Mouse (Mus musculus) forebrain, embryonic 10.5 days (tissue): ENCODE measurements around the gene 2610301B20Rik. TPM values are rescaled to one million over a fixed set of nuclear protein-coding genes. Genes with fewer than 3 reads are reported as not detected.
"Not testable (repeated sequence)": the region's sequence is repeated elsewhere in the genome, so short reads cannot be mapped to it uniquely, and the experiment has no call there.

Experiments
- DNase-seq: peaks from one replicate; pipeline ENCODE4 v3.0.0-alpha.2; 2017; ENCODE audit warnings: low spot score; ENCODE audit errors: extremely low spot score
- H3K27ac ChIP-seq: fragments of 300-500 bp; sonication (generic); 2 replicates; pipeline ENCODE4 v1.5.1; 2016; ENCODE audit warnings: mild to moderate bottlenecking
- H3K27me3 ChIP-seq: fragments of 300-500 bp; sonication (generic); 2 replicates; pipeline ENCODE4 v1.6.1; 2016; ENCODE audit warnings: mild to moderate bottlenecking; ENCODE audit not compliant: poor library complexity, severe bottlenecking
- H3K36me3 ChIP-seq: fragments of 300-500 bp; sonication (generic); replicated peaks from 2 replicates; pipeline ENCODE4 v1.6.1; 2016; ENCODE audit warnings: mild to moderate bottlenecking, moderate library complexity
- H3K4me1 ChIP-seq: fragments of 300-500 bp; sonication (generic); 2 replicates; pipeline ENCODE4 v1.6.1; 2016
- H3K4me3 ChIP-seq: fragments of 300-500 bp; sonication (generic); 2 replicates; pipeline ENCODE4 v1.5.1; 2016; ENCODE audit warnings: mild to moderate bottlenecking, moderate library complexity
- H3K9me3 ChIP-seq: fragments of 300-500 bp; sonication (generic); 2 replicates; pipeline ENCODE4 v1.6.1; 2016; ENCODE audit warnings: mild to moderate bottlenecking, moderate library complexity
- WGBS: fragments of 180-500 bp; shearing (Covaris S2); methylation state at CpG from one replicate; pipeline ENCODE4 v1.1.7; 2016; 5-methylcytosine and 5-hydroxymethylcytosine counted together
- polyA plus RNA-seq: library from polyadenylated mRNA; unstranded; fragments of >200 nt; fragmentation: Nextera tagmentation; extraction: Ambion mirVana; gene quantifications from 2 replicates; pipeline ENCODE4 v1.2.1, GENCODE M21; 2016

2610301B20Rik gene
- polyA plus RNA-seq, 1 experiment from 2014 or later: 41.8 TPM

DNA sequence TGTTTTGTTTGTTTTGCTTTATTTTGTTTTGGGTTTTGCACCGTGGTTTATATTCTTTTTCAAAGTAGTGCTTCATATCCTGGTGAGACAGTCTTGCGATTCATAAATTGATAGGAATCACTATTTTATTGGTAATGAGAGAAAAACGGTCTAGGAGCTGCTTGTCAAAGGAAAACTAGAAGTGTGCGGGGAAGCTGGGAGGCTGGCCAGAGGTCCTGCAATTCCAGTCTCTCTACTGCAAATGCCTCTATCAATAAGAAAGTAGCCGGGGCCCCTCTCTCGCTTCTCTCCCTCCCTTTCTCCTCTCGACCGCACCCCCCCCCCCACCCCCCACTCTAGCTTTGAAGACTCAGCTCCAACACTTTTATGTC lies 764 bp upstream of the 2610301B20Rik start:
- peaks cover 7% of the 10 kb centered on the region; the same call in 1 of the 2 replicates for H3K36me3 ChIP-seq
- H3K4me1 ChIP-seq: peaks cover 15% of the 10 kb centered on the region
- no peaks in the 10 kb centered on the region for H3K9me3 ChIP-seq
- H3K4me3 ChIP-seq: peak overlapping the region; percentile 64
- DNase-seq: no peak
- no peaks in the 10 kb centered on the region for H3K27me3 ChIP-seq
- 5% methylated on average over 6 of the region's 8 CpGs for WGBS
- H3K27ac ChIP-seq: peak overlapping the region; percentile 96

DNA sequence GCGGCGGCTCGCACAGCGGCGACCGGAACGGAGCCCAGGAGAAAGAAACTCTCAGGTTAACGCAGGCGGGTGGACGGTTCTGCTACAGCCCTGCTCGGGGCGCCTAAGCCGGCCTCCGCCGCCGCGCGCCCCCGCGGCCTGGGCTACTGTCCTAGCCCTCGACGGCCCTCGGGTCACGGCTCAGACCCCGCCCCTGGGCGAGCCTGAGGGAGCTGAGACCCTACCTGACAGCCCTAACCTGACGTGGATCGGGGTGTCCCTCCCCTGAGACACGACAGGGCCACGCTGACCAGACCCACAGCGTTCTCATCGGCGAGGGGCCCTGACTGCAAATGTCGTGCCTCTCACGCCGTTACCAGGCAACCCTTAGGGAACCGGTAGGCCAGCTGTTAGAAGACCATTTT lies 422 bp downstream of the 2610301B20Rik start:
- H3K36me3 ChIP-seq: peaks cover 14% of the 10 kb centered on the region
- WGBS: 0% methylated on average over 37 of the region's 37 CpGs
- peaks cover 15% of the 10 kb centered on the region for H3K4me1 ChIP-seq
- no peaks in the 10 kb centered on the region for H3K27me3 ChIP-seq
- no peak for DNase-seq
- peak overlapping the region; percentile 96 for H3K27ac ChIP-seq
- H3K4me3 ChIP-seq: peak overlapping the region; percentile 64
- H3K9me3 ChIP-seq: no peaks in the 10 kb centered on the region

DNA sequence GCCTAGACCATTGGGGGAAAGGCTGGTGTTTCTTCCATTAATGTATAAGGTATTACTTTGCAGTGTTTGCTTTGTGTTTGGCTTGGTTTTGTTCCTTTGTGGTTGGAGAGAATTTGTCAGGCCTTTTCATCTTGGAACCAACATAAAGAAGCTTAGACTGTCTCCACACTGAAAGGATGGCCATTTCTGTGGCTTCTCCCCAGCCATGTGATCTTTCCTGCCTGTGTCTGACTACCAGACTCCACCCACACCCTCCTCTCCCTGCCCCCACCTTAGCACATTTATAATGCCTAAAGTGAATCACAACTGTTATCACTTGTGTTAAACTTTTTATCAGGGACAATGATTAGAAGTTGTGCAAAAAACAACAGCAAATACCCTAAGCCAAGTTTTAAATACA lies 1.1 kb downstream of the 2610301B20Rik start:
- H3K9me3 ChIP-seq: no peaks in the 10 kb centered on the region
- no peak for DNase-seq
- peak overlapping the region; percentile 64 for H3K4me3 ChIP-seq
- H3K4me1 ChIP-seq: peaks cover 15% of the 10 kb centered on the region
- H3K27me3 ChIP-seq: no peaks in the 10 kb centered on the region
- peaks cover 18% of the 10 kb centered on the region for H3K36me3 ChIP-seq
- H3K27ac ChIP-seq: peak overlapping the region; percentile 96

DNA sequence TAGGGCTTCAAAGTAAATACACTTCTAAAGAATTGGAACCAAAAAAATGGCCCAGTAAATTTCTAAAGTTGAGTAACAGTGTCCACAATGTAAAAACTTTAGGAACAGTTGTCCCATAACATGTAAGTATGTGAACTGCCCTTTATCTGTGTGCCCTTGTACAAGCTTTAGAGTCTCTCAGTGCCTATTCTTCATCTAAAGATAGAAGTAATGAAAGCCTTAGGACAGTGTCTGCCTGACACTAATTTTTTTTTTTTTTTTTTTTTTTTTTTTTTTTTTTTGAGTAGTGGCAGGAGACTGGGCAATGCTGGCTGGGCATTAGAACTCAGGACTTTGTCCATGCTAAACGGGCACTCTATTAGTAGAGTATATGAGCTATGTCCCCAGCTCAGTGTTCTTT lies 2.8 kb downstream of the 2610301B20Rik start:
- H3K4me1 ChIP-seq: peaks cover 15% of the 10 kb centered on the region
- H3K27me3 ChIP-seq: no peaks in the 10 kb centered on the region
- peaks cover 25% of the 10 kb centered on the region for H3K36me3 ChIP-seq
- H3K27ac ChIP-seq: no peak overlapping the region
- 97% methylated on average over 1 of the region's 1 CpGs for WGBS
- no peak for DNase-seq
- H3K4me3 ChIP-seq: no peak overlapping the region
- H3K9me3 ChIP-seq: no peaks in the 10 kb centered on the region

DNA sequence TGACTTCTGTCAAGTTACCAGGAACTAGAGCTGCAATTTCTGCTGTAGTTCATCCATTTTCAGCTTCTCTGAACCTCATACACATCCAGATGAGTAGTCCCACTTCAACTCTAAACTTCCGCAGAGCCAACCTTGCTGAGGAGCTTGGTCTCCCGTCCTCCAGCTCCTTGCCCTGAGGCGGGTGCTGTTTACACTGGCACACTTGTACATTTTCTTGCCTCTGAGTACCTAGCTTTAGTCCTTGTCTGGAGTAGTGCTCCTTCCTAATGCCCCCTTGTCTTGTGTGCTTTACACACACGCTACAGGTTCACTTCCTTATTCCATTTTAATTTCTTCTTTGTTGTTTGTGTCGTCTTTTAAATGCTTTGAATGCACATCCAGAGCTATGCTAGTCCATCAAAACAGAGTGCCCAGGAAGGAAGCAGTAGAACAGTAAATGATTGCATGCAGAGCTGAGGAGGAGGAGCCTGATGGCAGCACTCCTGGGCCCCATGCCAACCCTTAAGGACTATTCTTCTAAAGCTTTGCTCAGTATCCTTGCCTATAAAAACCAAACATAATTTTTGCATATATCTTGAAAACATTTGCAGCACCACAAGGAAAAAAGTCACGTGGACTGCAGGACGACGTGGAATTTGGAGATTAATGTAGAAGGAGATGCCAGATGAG lies 9.6 kb downstream of the 2610301B20Rik start:
- H3K4me3 ChIP-seq: no peak overlapping the region
- no peak for DNase-seq
- H3K36me3 ChIP-seq: peaks cover 82% of the 10 kb centered on the region
- WGBS: 93% methylated on average over 8 of the region's 8 CpGs
- no peaks in the 10 kb centered on the region for H3K27me3 ChIP-seq
- peaks cover 13% of the 10 kb centered on the region for H3K9me3 ChIP-seq
- no peak overlapping the region for H3K27ac ChIP-seq
- no peaks in the 10 kb centered on the region for H3K4me1 ChIP-seq

DNA sequence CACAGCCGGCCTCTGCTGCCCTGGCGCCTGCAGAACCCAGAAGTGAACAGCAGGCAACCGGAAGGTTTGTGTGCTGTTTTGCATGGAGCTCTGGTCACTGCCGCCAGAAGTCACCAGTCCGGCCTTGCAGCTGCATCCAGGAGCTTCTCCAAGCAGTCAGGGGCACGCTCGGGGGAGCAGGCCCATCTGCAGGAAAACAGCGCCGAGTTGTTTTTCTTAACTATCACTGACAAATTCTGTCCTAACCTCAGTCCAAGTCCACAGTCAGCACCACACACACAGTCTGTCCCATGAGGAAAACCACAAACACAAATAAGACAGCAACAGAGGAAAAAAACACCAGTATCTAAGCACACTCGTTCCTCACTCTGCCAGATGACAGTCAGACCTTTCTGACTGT lies 14.5 kb downstream of the 2610301B20Rik start:
- Histone ChIP-seq H3K27me3 (no peaks in the 10 kb centered on the region), H3K36me3 (peaks cover 70% of the 10 kb centered on the region), H3K27ac (no peak overlapping the region), H3K4me3 (no peak overlapping the region), H3K4me1 (no peaks in the 10 kb centered on the region), H3K9me3 (peaks cover 23% of the 10 kb centered on the region)
- 95% methylated on average over 10 of the region's 10 CpGs for WGBS
- no peak for DNase-seq

DNA sequence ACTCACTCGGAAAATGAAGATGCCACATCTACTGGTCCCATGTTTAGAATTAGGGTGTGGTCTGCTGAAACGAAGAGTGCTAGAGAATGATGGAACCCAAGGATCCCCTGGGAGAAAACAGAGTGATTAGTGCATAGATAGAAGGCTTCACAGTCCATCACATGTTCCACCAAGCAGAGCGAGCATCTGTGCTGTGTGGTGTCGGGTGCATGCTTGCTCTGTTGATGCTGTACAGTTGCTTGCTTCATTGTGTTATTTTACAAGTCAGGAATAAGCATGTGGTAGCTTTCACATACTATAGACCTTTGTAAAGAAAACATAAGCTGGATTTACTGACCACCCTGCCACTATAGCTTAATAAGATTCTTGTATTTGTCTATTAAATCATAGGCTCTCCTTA lies 22.0 kb downstream of the 2610301B20Rik start:
- Histone ChIP-seq H3K9me3 (no peaks in the 10 kb centered on the region), H3K27ac (no peak overlapping the region), H3K36me3 (peaks cover 56% of the 10 kb centered on the region), H3K4me3 (no peak overlapping the region), H3K4me1 (no peaks in the 10 kb centered on the region), H3K27me3 (no peaks in the 10 kb centered on the region)
- WGBS: 91% methylated on average over 4 of the region's 4 CpGs
- no peak for DNase-seq

DNA sequence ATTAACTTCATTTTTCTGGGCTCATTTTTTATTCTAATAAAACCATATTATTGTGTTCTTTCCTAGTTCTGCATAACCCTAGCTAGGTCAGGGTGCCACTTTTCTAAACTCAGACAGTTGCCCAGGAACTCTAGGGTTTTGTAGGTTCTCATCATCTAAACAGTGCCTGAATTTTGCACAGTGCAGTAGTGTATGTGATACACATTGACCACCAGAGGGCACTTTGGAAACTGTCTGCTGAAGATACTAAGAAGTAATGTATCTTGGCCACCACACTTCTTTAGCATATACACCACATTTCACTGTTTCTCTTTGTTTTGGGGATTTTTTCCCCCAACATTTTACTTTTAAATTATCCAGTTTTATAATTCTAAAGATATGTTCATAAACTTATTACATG lies 22.6 kb downstream of the 2610301B20Rik start:
- H3K9me3 ChIP-seq: no peaks in the 10 kb centered on the region
- H3K27ac ChIP-seq: no peak overlapping the region
- no peaks in the 10 kb centered on the region for H3K4me1 ChIP-seq
- H3K27me3 ChIP-seq: no peaks in the 10 kb centered on the region
- no peak for DNase-seq
- H3K36me3 ChIP-seq: peaks cover 56% of the 10 kb centered on the region
- H3K4me3 ChIP-seq: no peak overlapping the region

DNA sequence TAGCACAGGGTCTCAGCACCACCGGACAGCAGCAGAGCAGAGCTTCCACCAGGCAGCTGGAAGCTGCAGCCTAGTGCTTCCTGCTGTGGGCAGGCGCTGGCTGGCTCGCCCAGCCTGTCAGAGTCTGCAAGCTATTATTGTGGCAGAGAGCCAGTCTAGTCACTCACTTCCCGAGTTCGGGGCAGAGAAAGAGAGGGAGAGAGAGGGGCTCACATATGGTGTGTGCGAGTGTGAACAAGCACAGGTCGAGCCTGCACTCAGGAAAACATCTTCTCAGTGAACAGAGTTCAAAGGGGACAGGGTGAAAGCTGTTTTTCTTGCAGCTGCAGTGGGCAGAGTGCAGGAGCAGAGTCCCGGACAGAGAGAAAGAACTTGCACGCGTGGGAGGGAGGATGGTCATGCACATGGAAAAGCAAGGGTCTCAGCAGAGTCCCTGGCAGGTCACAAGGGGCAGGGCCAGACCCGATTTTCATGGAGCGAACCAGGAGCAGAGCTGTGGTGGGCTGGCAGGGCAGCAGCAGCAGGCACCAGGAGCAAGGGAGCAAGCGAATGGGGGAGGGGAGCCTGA lies 31.0 kb downstream of the 2610301B20Rik start:
- peak; percentile 26 for DNase-seq
- Histone ChIP-seq H3K27me3 (no peaks in the 10 kb centered on the region), H3K4me1 (peaks cover 13% of the 10 kb centered on the region), H3K4me3 (peak overlapping the region; percentile 40), H3K36me3 (no peaks in the 10 kb centered on the region), H3K27ac (peak overlapping the region; percentile 69), H3K9me3 (no peaks in the 10 kb centered on the region)
- WGBS: 6% methylated on average over 13 of the region's 13 CpGs

DNA sequence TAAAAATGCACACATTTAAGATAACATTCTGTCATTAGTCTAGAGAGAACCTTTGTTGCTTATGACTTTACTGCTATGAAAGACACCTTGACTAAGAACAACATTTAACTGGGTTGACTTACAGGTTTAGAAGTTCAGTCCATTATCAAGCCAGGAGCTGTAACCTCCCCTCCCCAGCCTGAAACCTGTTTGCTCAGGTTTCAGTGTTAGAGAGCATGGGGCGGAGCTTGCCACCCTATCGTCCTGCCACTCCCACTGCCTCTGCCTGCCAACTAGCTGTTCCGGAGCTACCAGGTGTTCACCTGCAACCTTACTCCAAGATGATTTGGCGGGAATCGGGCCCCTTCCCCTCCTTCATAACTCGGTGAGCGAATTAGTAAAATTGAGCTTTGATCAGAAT lies 37.1 kb downstream of the 2610301B20Rik start:
- not testable (repeated sequence) for H3K4me3 ChIP-seq, H3K36me3 ChIP-seq, H3K27ac ChIP-seq, H3K4me1 ChIP-seq, H3K9me3 ChIP-seq, DNase-seq
- H3K27me3 ChIP-seq: peaks cover 11% of the 10 kb centered on the region; the same call in 1 of the 2 replicates
- WGBS: 50% methylated on average over 7 of the region's 7 CpGs

DNA sequence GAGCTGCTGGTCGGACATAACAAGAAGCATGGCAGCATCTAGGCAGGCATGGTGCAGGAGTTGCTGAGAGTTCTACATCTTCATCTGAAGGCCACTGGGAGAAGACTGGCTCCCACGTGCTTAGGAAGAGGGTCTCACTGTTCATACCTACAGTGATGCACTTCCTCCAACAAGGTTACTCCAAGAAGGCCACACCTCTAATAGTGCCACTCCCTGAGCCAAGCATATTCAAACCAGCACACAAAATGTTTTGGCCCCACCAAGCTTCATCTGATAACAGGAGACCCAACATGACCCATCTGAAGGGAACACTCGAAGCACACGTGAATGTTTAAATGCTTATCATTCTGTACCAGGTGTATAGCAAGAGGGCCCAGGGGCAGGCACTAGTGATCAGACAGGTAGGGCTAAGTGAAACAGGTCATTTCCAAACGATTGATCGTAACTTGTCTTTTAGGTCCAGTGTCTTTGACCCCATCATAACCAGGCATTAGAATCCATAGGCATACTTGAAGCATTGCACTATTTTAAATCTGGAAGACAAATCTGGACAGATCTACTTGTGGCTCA lies 37.7 kb downstream of the 2610301B20Rik start:
- H3K27me3 ChIP-seq: peaks cover 11% of the 10 kb centered on the region; the same call in 1 of the 2 replicates
- WGBS: 84% methylated on average over 6 of the region's 6 CpGs
- no peaks in the 10 kb centered on the region for H3K9me3 ChIP-seq
- no peaks in the 10 kb centered on the region for H3K36me3 ChIP-seq
- DNase-seq: no peak
- H3K4me1 ChIP-seq: peaks cover 4% of the 10 kb centered on the region; the same call in 1 of the 2 replicates
- no peak overlapping the region for H3K4me3 ChIP-seq
- H3K27ac ChIP-seq: no peak overlapping the region

DNA sequence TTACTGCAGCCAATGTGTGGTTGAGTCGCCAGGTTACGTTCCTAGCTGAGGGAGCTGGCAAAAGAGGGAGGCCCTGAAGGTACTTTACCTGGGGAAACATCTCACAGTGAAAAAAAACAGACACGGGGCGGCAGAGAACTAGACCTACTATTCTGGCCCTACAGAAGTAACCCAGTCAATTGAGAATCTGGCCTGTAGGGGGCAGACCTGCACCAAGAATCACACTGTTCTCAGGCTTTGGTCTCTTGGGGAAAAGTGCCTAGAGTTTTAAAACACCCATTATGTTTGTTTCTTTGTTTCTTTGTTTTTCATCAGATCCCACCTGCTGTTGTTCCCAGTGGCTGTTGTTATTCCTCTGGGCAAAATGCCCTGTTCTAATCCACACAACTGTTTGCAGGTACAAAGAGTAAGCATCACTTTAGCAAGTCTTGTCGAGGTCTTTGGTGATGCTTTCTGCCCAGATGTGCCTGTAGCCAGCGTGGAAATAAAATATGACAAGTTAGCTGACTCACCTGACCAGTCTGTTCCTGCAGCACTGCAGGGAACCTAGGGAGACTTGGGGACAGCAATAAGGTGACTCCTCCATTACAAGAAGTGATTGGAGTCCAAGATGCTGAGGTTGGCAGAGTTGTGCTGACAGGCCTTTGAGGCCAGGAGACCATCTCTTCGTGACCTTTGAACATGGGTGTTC lies 38.5 kb downstream of the 2610301B20Rik start:
- H3K4me3 ChIP-seq: no peak overlapping the region
- peak; percentile 80 for DNase-seq
- WGBS: 22% methylated on average over 7 of the region's 7 CpGs
- no peaks in the 10 kb centered on the region for H3K36me3 ChIP-seq
- peaks cover 11% of the 10 kb centered on the region; the same call in 1 of the 2 replicates for H3K27me3 ChIP-seq
- no peaks in the 10 kb centered on the region for H3K9me3 ChIP-seq
- peaks cover 4% of the 10 kb centered on the region; the same call in 1 of the 2 replicates for H3K4me1 ChIP-seq
- H3K27ac ChIP-seq: no peak overlapping the region

DNA sequence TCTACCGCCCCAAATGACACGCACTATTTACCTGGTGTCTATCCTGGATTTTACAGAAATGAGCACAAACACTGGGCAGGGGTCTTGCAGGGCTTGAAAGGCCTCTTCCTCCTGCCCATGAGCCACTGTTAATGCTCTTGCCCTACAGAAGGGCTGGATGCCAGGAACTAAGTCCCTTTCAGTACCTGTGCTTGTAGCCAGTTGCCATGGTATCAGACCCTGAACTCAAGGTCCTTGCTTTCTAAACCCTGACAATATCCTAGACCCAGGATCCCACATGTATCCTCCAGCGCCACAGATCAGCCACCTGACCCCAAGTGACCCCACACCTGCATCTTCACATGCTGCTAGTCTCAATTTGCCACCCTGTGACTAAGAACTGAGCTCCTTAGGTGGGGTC lies 39.1 kb downstream of the 2610301B20Rik start:
- no peak for DNase-seq

More for the DNA sequence above, 39.1 kb downstream of the 2610301B20Rik start:
- no peaks in the 10 kb centered on the region for H3K9me3 ChIP-seq
- 84% methylated on average over 3 of the region's 3 CpGs for WGBS
- H3K4me3 ChIP-seq: no peak overlapping the region
- H3K27ac ChIP-seq: no peak overlapping the region
- H3K27me3 ChIP-seq: peaks cover 11% of the 10 kb centered on the region; the same call in 1 of the 2 replicates
- no peaks in the 10 kb centered on the region for H3K36me3 ChIP-seq
- peaks cover 4% of the 10 kb centered on the region; the same call in 1 of the 2 replicates for H3K4me1 ChIP-seq
